Mouse (Mus musculus) telencephalon, adult 2 months (tissue): Measurements from ENCODE around the gene Arhgap27.
"Not testable (repeated sequence)": the region's sequence is repeated elsewhere in the genome, so short reads cannot be mapped to it uniquely, and the experiment has no call there.

Experiments used
- DNase-seq: peaks from one replicate; pipeline ENCODE4 v3.0.0-alpha.2; 2011; ENCODE audit warnings: low read depth, low spot score

Arhgap27 gene

DNA sequence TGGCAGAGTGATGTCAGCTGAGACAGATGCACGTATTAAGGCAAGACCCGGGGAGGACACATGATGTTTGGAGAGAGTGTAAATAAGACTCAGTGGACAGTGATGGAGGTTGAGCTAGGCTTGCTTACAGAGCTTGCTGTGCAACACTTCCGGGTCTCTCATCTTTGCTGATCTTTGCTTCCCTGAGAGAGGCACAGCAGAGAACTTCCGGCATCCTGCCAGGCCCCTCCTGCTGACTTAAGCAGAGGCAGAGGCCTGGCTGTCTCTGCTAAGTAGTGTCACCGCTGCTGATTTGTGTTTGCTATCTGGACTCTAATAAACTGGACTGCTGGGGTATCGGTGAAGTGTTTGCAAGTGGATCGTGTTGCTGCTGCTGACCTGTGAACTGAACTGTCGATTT is 55.6 kb downstream of the Arhgap27 start:
- no peak for DNase-seq

DNA sequence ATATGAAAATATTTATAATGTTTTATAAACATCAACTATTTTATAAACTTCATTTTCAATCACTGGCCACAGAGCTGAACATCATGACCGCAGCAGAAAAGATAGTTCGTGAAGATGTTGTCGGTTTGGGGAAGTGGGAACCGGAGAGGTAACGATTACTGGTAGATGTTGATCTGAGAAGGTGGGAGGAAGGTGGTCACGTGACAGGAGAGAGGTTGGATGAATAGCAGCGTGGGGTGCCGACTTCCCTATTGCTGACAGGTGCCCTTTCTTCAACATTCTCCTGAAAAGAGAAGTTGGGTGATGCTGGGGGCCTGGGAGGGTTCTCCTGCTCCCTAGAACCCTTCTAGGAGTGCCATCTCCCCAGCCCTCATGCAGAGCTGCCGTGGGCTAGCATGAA is 59.0 kb downstream of the Arhgap27 start:
- DNase-seq, result no peak

DNA sequence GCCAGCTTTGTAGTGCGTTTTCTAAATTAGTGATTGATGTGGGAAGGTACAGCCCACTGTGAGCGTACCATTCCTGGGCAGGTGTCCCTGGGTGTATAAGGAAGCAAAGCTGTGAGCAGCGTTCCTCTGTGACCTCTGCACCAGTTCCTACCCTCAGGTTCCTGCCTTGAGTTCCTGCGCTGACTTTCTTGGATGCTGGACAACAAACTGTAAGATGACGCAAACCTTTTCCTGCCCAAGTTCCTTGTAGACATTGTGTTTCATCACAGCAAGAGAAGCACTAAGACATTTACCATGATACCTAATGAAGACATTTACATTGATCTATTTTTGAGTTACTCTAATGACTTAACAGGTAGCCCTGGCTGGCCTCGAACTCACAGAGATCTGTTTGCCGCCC is 68.7 kb downstream of the Arhgap27 start:
- DNase-seq, result no peak

DNA sequence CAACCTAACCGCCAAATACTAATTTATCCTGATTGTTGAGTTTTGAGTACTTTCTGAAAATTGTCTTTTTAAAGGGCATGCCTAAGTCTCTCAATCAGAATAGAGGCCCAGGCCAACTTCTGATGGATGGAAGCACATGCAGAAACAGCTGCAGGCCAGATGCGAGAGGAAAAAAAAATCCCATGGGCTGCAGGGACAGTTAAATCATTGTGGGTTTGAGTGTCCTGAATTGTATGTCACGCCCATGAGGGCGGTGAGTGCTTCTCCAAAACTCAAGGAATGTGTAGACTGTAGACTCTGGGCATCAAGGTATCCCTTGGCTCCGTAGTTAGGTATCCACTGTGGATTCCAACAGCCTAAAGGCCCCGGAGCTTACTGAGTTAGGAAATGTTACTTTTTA is 69.4 kb downstream of the Arhgap27 start:
- no peak for DNase-seq

- no peak for DNase-seq
These were observed 70.6 kb downstream of the Arhgap27 start for GRCm38 (mm10) chr11:103292890-103293287.

DNA sequence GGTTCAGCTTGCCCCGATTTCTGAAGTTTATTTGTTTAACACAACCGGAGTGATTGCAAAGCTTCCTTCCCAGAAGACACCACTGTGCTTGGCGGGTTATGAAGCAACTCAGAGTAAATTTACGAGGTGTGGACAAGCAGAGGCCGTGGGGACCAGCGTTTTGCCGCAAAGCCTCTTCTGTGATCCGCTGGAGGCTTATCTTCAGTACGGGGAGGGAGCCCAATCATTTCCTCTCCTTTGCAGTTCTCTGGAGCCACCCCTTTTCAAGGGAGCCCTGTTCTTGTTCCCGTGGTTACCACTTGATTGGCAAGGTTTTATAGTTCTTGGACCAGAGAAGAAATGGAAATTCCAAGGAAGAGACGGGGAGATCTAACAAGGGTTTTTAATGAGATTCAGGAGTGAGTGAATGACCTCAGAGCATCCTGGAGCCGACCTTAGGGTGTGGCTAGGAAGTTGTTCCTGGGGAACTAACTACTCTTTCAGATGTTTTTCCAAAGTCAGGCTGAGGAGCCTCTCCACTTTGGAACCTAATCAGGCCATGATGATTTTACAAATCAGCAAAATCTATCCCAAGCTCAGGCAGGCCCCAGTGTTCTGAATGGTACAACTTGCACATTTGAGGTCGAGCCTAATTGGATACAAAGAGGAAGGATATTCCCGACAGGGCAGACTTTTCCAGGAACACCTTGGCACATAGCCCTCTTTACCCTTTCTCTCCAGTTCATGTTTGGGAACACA is 71.2 kb downstream of the Arhgap27 start:
- no peak for DNase-seq

DNA sequence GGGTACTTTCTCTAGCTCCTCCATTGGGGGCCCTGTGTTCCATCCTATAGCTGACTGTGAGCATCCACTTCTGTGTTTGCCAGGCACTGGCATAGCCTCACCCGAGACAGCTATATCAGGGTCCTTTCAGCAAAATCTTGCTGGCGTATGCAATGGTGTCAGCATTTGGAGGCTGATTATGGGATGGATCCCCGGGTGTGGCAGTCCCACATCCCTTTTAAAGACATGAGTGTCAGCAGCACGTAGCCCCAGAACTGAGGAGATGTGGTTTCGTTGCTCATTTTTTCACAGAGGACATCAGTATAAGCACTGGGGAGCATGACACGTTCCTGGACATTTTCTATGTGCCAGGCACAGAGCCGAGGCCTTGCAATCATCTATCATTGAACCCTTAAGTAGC is 72.7 kb downstream of the Arhgap27 start:
- not testable (repeated sequence) for DNase-seq

DNA sequence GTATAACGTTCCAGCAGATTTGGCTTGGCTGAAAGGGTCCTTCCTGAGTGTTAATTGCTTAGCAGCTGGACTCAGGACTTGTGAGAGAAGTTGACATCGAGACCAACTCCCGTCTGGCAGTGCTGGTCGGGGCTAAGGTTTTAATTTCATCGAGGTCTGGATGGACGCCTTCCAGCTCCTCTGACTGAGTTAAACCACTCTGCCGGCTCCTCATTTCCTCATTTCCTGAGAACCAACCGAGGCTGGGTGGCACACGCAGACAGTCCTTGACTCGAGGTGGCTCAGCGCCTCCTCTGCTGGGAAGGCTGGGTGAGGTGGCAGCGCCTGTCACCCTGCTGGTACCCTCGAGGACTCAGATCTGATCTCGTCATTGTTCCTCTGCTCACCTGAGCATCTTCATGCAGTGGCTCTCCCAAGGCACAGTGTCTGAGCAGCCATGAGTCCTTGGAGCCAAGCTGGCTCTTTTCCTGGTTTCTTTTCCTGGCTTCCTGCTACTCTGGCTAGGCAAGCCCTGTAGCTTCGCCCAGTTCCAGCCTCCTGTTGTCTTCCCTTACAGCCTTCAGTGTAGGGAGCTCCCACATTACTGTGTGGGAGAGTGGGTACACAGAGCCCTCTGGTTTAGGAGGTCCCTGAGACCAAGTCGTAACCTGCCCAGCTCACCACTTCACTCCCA is 75.1 kb downstream of the Arhgap27 start:
- no peak for DNase-seq

DNA sequence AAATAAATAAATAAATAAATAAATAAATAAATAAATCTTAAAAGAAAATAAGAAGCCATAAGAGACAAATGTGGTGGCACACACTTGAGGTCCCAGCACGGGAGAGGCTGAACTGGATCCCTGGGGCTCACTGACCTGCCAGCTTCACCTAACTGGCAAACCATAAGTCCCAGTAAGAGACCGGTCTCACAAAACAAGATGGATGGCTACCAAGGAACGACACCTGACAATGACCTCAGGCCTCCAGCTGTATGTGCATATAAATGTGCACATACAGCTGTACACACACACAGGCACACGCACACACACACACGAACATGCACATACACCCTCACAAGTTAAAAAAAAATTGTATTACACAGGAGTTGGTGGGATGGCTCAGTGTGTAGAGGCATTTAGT is 76.6 kb downstream of the Arhgap27 start:
- no peak for DNase-seq

- no peak for DNase-seq
These were observed 77.5 kb downstream of the Arhgap27 start for GRCm38 (mm10) chr11:103285951-103286350.

DNA sequence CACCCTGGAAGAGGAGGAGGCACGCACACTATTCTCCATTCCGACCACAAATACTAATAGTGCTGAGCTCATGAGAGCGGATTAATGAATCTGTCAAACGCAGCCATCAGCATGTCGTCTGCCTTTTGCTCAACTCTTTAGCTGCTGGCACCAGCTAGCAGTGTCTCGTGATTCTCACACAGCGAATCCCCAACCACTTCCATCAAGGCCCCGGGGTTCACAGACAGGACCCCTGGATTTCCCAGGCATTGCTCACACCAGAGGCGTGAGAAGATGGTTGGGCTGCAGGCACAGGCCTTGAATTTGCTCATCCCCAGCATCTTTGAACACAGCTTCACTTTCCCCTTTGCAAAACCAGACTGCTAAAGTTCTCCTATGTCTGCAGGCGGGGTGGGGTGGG is 78.2 kb downstream of the Arhgap27 start:
- DNase-seq, result no peak

- DNase-seq, result no peak
These were observed 81.7 kb downstream of the Arhgap27 start for GRCm38 (mm10) chr11:103281784-103282183.
